Mouse (Mus musculus): ENCODE measurements around the gene Ank3. TPM values are rescaled to one million over a fixed set of nuclear protein-coding genes. Genes with fewer than 3 reads are reported as not detected.

The Ank3 gene
- polyA plus RNA-seq, 1 experiment: 23.3 TPM

DNA sequence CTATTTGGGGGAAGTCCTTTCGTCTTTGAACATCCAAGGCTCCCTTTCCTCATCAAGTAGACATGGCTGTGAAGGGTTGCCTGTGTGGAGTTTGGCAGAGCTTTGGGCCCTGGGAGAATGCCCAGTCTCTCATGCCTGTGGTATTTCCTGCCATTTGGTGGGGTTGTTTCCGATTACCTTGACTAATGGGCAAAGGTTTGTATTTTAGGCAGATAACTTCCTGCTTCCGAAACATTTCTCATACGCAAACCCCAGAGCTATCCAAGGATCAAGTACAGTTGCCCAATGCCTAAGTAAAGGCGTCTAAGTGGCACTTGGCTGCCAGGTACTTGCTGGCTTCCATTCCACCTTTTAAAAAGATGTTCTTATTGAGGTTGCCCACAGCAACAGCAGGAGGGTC is 254.1 kb downstream of the Ank3 start:
- no peak for TF ChIP-seq POLR2A (IDR thresholded peaks at IDR 0.05; ENCODE audit: borderline replicate concordance, extremely low read depth, low read depth, low read length)
- TF ChIP-seq CTCF (IDR thresholded peaks at IDR 0.05; ENCODE audit: insufficient read depth, low read length): no peak
- peak; percentile 66 for DNase-seq
- 8% methylated on average over 5 of the region's 5 CpGs for WGBS

DNA sequence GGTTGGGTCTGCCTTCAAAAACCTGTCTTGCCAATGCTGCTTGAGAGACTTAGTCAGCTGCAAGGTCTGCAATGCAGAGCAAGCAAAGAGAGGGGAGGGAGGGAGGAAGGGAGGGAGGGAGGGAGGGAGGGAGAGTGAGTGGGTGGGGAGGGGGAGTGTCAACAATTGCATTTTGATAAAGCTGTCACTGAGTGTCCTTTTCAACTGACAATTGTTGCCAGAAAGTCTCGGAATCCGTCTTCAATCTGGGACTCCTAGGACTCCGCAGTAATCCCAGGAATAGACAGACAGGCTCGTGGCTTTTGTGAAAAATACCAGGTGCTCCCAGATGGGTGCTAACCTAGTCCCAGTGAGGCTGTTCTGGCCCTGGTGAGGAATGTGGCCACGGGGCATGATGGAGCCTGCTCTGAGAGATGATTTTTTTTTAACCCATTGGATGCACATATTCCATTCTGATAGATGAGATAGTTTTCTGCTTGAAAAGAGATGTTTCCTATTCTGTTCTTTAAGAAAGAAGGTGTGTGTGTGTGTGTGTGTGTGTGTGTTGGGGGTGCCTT is 254.6 kb downstream of the Ank3 start:
- DNase-seq: no peak
- 15% methylated on average over 5 of the region's 5 CpGs for WGBS
- Histone ChIP-seq H3K4me3 (replicated peaks; ENCODE audit: extremely low read depth, low read depth, low read length) (no peak overlapping the region), H3K4me1 (ENCODE audit: control insufficient read depth, insufficient read depth, low read length) (peaks cover 5% of the 10 kb centered on the region; the same call in 1 of the 2 replicates)
- TF ChIP-seq CTCF (IDR thresholded peaks at IDR 0.05; ENCODE audit: insufficient read depth, low read length) (no peak), POLR2A (IDR thresholded peaks at IDR 0.05; ENCODE audit: borderline replicate concordance, extremely low read depth, low read depth, low read length) (no peak)

More for the DNA sequence above, 254.1 kb downstream of the Ank3 start:
- Histone ChIP-seq H3K4me1 (ENCODE audit: control insufficient read depth, insufficient read depth, low read length) (peaks cover 5% of the 10 kb centered on the region; the same call in 1 of the 2 replicates), H3K4me3 (replicated peaks; ENCODE audit: extremely low read depth, low read depth, low read length) (no peak overlapping the region)

DNA sequence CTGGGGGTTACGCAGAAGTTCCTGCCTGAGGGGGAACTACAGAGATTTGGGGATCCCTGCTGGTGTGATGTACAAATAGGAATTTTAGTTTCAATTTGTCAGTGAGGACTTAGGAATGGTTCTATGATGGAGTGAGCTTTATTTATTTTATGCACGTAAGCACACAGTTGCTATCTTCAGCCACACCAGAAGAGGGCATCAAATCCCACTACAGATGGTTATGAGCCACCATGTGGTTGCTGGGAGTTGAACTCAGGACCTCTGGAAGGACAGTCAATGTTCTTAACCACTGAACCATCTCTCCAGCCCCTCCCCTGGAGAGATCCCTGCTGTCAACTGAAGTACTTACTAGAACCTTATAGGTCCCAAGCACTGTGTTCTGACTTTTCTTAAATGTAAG is 255.6 kb downstream of the Ank3 start:
- Histone ChIP-seq H3K4me1 (ENCODE audit: control insufficient read depth, insufficient read depth, low read length) (peaks cover 5% of the 10 kb centered on the region; the same call in 1 of the 2 replicates), H3K4me3 (replicated peaks; ENCODE audit: extremely low read depth, low read depth, low read length) (no peak overlapping the region)
- DNase-seq: no peak
- no peak for TF ChIP-seq CTCF (IDR thresholded peaks at IDR 0.05; ENCODE audit: insufficient read depth, low read length)
- TF ChIP-seq POLR2A (IDR thresholded peaks at IDR 0.05; ENCODE audit: borderline replicate concordance, extremely low read depth, low read depth, low read length): no peak
- WGBS: 75% methylated on average over 2 of the region's 2 CpGs

DNA sequence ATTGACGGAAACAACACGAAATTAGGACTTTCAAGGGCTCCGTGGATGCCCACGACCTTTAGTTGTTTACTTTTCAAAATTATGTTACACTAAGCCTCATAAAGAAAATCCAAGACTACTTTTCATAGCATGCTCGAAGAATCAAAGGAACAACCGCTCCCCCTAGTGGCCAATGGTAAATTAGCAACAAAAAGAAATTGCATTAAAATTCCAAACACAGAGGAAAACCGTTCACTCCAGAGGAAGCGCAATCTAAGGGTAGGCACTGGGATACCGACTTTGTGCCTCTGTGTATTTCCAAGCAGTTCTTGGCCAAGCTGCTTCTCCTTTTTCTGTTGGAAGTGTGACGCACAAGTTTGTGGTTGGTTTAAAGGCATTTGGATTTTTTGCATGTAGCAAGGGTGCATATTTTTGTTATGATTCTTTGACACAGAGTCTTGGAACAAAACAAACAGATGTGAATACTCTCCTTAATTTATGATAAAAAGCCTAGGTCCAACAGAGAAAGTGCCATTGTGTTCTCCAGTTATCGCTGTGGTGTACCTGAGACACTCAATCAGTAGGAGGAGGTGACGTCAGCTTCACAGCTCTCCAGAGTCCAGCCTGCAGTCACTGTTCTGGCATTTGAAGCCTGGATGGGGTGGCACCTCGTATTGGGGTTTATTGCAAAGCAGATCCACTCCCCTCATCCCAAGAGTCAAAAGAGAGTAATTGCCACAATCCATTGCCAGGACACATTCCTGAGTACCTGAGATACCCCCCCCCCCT is 256.5 kb downstream of the Ank3 start:
- no peak for DNase-seq
- Histone ChIP-seq H3K4me1 (ENCODE audit: control insufficient read depth, insufficient read depth, low read length) (peaks cover 5% of the 10 kb centered on the region; the same call in 1 of the 2 replicates), H3K4me3 (replicated peaks; ENCODE audit: extremely low read depth, low read depth, low read length) (no peak overlapping the region)
- WGBS: 12% methylated on average over 13 of the region's 13 CpGs
- TF ChIP-seq CTCF (IDR thresholded peaks at IDR 0.05; ENCODE audit: insufficient read depth, low read length) (peak; percentile 30), POLR2A (IDR thresholded peaks at IDR 0.05; ENCODE audit: borderline replicate concordance, extremely low read depth, low read depth, low read length) (no peak)

DNA sequence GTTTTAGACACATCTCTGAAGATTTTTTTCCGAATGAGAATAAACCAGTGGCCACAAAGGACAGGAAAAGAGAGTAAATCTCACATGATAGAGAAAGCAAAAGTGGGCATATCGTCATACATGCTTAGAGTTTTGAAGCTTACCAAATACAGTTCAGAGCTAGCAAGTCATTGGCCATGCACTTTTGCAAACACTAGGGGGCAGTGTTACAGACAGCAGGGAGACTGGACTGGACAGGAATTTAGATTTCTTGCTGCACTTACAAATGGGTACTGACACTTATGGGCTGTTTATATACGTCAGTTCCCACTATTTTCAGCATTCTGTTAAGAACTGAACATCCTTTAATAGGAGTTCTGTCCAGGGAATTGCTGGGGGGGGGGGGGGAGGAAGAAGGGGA is 257.7 kb downstream of the Ank3 start:
- Histone ChIP-seq H3K4me3 (replicated peaks; ENCODE audit: extremely low read depth, low read depth, low read length) (no peak overlapping the region), H3K4me1 (ENCODE audit: control insufficient read depth, insufficient read depth, low read length) (peaks cover 5% of the 10 kb centered on the region; the same call in 1 of the 2 replicates)
- WGBS: 5% methylated on average over 3 of the region's 3 CpGs
- TF ChIP-seq POLR2A (IDR thresholded peaks at IDR 0.05; ENCODE audit: borderline replicate concordance, extremely low read depth, low read depth, low read length) (no peak), CTCF (IDR thresholded peaks at IDR 0.05; ENCODE audit: insufficient read depth, low read length) (peak; percentile 64; the same call in 1 of the 2 replicates)
- no peak for DNase-seq

DNA sequence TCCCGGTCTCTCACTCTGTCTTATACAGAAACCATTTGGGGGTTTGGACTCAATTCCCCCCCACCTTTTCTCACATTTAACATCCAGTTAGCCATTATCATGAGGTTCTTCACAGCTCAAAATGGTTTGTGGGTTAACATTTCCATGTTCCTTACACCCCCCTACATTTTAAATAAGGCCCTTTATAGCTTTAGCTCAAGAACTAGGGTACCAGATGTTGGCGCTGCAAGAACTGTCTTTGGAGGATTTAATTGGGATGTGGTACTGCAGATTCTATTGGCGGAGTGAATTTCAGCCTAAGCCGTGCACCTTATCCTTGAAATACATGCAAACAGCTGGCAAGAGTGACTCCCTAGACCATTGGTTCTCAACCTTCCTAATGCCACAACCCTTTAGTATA is 261.2 kb downstream of the Ank3 start:
- 93% methylated on average over 4 of the region's 4 CpGs for WGBS
- Histone ChIP-seq H3K4me3 (replicated peaks; ENCODE audit: extremely low read depth, low read depth, low read length) (no peak overlapping the region), H3K4me1 (ENCODE audit: control insufficient read depth, insufficient read depth, low read length) (no peaks in the 10 kb centered on the region)
- TF ChIP-seq POLR2A (IDR thresholded peaks at IDR 0.05; ENCODE audit: borderline replicate concordance, extremely low read depth, low read depth, low read length) (no peak), CTCF (IDR thresholded peaks at IDR 0.05; ENCODE audit: insufficient read depth, low read length) (no peak)
- DNase-seq: no peak

DNA sequence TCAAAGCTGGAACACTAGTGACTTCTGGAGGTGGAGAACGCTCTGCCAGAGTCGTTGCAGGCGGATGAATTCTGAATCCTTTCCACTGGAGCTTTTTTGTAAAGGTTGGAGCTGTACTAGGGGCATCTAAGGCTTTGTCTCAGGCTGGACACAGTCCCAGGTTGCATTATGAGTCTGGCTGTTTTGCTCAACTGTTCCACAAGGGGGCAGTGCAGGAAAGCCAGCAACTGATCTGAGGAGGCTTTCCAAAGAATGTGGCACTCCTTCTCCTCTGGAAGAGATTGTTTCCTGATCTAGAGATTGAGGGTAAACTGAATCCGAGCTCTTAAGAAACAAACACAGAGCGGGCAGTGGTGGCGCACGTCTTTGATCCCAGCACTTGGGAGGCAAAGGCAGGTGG is 263.8 kb downstream of the Ank3 start:
- Histone ChIP-seq H3K4me1 (ENCODE audit: control insufficient read depth, insufficient read depth, low read length) (no peaks in the 10 kb centered on the region), H3K4me3 (replicated peaks; ENCODE audit: extremely low read depth, low read depth, low read length) (no peak overlapping the region)
- TF ChIP-seq CTCF (IDR thresholded peaks at IDR 0.05; ENCODE audit: insufficient read depth, low read length): peak; percentile 79
- no peak for TF ChIP-seq POLR2A (IDR thresholded peaks at IDR 0.05; ENCODE audit: borderline replicate concordance, extremely low read depth, low read depth, low read length)
- DNase-seq: peak; percentile 60
- WGBS: 6% methylated on average over 7 of the region's 7 CpGs

DNA sequence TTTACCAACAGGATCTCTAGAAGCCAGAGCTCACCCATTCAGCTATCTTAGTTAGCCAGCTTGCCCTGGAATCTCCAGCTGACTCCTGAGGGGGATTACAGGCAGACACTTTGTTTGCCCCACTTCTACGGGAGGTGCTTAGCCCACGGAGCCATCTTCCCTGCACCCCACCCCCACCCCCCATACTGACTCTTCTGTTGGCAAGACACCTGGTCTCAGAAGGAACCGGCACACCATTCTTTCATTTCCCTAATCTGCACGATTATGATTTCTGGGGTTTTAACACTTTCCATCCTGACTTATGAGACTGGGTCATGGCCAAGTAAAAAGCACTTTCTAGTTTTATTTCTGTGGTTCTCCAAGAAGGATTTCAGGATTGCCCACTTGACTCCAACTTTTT is 268.9 kb downstream of the Ank3 start:
- 79% methylated on average over 4 of the region's 4 CpGs for WGBS
- Histone ChIP-seq H3K4me3 (replicated peaks; ENCODE audit: extremely low read depth, low read depth, low read length) (no peak overlapping the region), H3K4me1 (ENCODE audit: control insufficient read depth, insufficient read depth, low read length) (no peaks in the 10 kb centered on the region; the same call in none of the 2 replicates)
- no peak for DNase-seq
- TF ChIP-seq POLR2A (IDR thresholded peaks at IDR 0.05; ENCODE audit: borderline replicate concordance, extremely low read depth, low read depth, low read length): no peak
- no peak for TF ChIP-seq CTCF (IDR thresholded peaks at IDR 0.05; ENCODE audit: insufficient read depth, low read length)

DNA sequence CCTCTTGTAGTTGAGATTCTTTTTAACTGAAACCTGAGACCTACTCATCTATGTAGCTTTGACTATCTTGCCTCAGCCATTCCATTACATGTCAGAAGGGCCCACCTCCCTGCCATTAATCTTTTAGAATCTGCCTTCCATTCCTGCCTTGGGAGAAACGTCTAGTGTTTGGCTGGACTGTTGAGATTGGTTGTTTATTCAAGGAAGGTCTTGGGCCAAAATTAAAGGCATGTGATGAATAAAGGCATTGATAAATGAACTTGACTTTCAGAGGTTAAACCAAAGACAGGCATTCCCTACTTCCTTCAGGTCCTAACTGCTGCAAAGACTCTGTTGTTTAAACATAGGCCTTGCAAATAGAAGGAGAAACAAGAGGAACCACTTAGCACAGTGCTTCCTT is 271.9 kb downstream of the Ank3 start:
- Histone ChIP-seq H3K4me1 (ENCODE audit: control insufficient read depth, insufficient read depth, low read length) (no peaks in the 10 kb centered on the region; the same call in none of the 2 replicates), H3K4me3 (replicated peaks; ENCODE audit: extremely low read depth, low read depth, low read length) (no peak overlapping the region)
- TF ChIP-seq POLR2A (IDR thresholded peaks at IDR 0.05; ENCODE audit: borderline replicate concordance, extremely low read depth, low read depth, low read length) (no peak), CTCF (IDR thresholded peaks at IDR 0.05; ENCODE audit: insufficient read depth, low read length) (no peak)
- 2% methylated on average over 1 of the region's 1 CpGs for WGBS
- no peak for DNase-seq

DNA sequence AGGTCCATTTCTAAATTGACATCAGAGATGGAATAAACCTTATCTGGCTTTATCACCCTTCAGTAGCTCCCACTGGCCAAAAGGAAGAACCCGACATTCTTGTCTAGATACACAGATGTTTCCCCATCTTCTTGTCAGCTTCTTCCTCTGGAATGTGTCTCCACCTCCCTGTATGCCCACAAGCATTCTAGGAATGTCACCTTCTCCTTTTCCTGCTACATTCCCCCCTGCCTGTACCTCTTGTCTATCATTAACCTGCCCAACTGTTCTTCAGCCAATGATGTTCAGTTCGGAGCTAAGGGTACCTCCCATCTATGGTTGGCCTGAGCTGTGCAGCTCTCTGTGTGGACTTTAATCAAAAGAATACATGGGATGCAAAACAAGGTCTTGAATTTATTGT is 272.4 kb downstream of the Ank3 start:
- DNase-seq: no peak
- 42% methylated on average over 2 of the region's 2 CpGs for WGBS
- TF ChIP-seq CTCF (IDR thresholded peaks at IDR 0.05; ENCODE audit: insufficient read depth, low read length) (no peak), POLR2A (IDR thresholded peaks at IDR 0.05; ENCODE audit: borderline replicate concordance, extremely low read depth, low read depth, low read length) (no peak)
- Histone ChIP-seq H3K4me1 (ENCODE audit: control insufficient read depth, insufficient read depth, low read length) (no peaks in the 10 kb centered on the region; the same call in none of the 2 replicates), H3K4me3 (replicated peaks; ENCODE audit: extremely low read depth, low read depth, low read length) (no peak overlapping the region)

Data from lung, adult 2 months (tissue).